Mouse (Mus musculus) adrenal gland, postnatal 10 days (tissue): ENCODE data around the gene Efhd1. TPM values are rescaled to one million over a fixed set of nuclear protein-coding genes. Genes with fewer than 3 reads are reported as not detected.

Source experiments
- DNase-seq: peaks from one replicate; pipeline ENCODE4 v3.0.0; 2021; ENCODE audit warnings: mixed read lengths
- long read RNA-seq, 2 experiments: library from polyadenylated mRNA; stranded (forward); transcript quantifications; one replicate each; pipeline ENCODE4 v2.0.0; 2021
- total RNA-seq, 2 experiments: library from RNA; stranded (reverse); gene quantifications; 2 replicates each; pipeline ENCODE4 v1.2.3; 2021

Efhd1 gene
- 100 to 1,000 TPM; 121 to 185 TPM for total RNA-seq
- long read RNA-seq, experiment 1, transcript Efhd1-201 (4 exons, 1,854 nt): major isoform, 90 of 179 reads
- long read RNA-seq, experiment 1, transcript Efhd1-202 (5 exons, 1,726 nt): minor isoform, 7 of 179 reads
- long read RNA-seq, experiment 1, partial matches to known transcripts: 0 of 179 reads
- long read RNA-seq, experiment 1, other reads (novel, unspliced or antisense): 82 of 179 reads
- long read RNA-seq, experiment 2, transcript Efhd1-201 (4 exons, 1,854 nt): major isoform, 54 of 72 reads
- long read RNA-seq, experiment 2, partial matches to known transcripts: 0 of 72 reads
- long read RNA-seq, experiment 2, other reads (novel, unspliced or antisense): 16 of 72 reads

GRCm38 (mm10) chr1:87264134-87265006 lies at the start of gene Efhd1:
Gene Efhd1 (plus strand): TSS chr1:87264363.
- DNase-seq: peak; percentile 90

DNA sequence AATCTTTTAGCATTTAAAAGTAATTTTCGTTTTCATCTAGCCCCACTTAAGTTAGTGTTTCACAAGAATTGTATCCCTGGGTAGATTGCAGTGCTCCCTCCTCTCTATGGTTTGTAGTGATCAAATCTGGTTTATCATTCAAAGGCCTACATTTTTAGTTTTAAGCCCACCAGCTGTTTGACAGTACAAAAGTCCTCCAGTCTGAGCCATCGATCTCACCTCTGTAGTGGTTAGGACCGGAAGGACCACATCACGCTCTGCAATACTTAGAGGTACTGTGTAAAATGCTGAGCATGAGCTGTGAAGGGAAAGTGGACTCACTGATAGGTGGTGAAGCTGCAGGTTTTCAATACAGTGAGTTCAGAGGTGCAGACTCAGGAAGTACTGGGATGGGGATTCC lies 49.4 kb upstream of the Efhd1 start:
- DNase-seq: no peak

- DNase-seq: no peak
Measured at GRCm38 (mm10) chr1:87217938-87218337, 46.2 kb upstream of the Efhd1 start.

DNA sequence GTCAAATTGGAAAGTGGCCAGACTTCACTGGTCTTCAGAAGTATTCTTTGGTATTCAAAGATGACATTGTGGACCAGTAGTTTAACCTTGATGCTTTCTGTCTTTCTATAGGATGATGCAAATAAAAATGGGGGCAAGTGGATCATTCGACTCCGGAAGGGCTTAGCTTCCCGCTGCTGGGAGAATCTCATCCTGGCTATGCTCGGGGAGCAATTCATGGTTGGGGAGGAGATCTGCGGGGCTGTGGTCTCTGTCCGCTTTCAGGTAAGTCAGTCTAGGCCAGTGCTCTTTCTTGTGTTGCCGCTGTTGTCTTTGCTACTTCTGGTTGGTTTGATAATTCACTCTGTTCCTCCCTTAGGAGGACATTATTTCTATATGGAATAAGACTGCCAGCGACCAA lies 38.4 kb upstream of the Efhd1 start:
- DNase-seq: no peak

DNA sequence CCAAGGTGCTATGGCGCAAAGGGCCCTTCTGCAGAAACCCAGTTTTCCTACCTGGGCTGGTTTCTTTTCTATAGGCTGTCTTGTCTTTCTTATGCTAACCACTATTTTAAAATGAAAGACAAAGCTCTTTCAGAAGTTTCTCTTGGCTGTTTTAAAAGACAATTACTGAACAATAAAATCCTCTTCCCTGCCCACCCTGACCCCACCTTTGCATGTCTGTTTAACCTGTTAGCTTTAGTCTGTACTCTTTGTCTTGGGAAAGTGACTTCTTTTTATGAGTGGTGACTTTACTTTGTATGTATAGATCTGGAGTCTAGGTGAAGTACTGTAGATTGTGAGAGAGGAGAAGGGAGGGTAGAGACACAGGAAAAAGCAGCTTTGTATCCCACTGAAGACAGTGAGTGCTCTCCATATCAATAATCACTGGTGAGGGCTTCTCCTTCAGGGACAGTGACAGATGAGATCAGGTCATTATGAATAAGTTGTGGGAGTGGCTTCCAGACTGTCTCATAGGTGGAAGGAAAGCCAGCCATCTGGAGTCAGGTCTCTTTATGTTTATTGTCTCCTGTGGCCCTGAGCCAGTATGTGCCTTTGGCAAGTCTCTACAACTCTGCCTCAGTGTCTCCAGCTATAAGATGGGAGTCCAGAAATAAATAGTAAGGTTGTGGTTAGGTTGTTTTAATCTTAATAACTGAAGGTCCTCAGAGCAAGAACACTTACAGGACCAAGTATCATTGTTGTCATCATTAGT lies 37.6 kb upstream of the Efhd1 start:
- DNase-seq: no peak

- no peak for DNase-seq
Measured at GRCm38 (mm10) chr1:87227160-87227550, 37.0 kb upstream of the Efhd1 start.

GRCm38 (mm10) chr1:87230606-87231005 lies 33.6 kb upstream of the Efhd1 start:
- no peak for DNase-seq

DNA sequence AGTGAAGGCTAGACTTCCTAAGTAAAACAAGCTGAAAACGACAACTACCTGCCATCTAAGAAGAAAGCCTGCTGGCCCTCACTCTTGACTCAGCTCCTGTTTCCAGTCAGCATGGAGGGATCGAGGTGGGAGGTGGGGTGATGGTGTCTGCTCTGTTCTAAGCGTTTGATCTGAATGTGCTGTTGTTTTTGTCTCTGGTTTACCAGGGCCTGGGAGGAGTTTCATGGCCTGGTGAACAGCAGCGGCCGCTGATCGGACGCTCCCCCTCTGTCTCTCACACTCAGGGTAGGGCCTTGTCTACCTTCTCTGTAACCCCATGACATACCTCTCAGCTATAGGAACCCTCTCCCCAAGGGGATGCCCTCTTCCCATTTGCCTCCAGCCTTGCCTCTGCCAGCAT lies 32.0 kb upstream of the Efhd1 start:
- no peak for DNase-seq

GRCm38 (mm10) chr1:87239056-87239455 lies 25.1 kb upstream of the Efhd1 start:
- DNase-seq: no peak

DNA sequence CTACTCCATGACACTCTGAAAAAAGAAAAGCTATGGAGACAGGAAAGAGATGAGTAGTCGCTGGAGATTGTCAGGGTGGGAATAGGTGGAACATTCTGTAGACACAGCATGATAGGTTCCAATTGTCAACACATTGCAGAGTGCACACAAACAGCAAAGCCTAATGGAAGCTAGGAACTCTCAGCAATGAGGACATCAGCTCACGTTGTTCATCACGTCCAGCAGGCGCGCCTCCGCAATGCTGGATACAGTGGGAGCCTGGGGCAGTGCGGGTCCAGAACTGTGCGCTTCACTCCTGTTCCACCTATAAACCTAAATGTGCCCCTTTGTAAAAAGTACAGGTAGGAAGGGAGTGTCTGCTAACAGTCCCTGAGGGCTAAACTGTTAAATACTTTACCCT lies 21.1 kb upstream of the Efhd1 start:
- no peak for DNase-seq

GRCm38 (mm10) chr1:87245430-87245829 lies 18.7 kb upstream of the Efhd1 start:
- DNase-seq: no peak

DNA sequence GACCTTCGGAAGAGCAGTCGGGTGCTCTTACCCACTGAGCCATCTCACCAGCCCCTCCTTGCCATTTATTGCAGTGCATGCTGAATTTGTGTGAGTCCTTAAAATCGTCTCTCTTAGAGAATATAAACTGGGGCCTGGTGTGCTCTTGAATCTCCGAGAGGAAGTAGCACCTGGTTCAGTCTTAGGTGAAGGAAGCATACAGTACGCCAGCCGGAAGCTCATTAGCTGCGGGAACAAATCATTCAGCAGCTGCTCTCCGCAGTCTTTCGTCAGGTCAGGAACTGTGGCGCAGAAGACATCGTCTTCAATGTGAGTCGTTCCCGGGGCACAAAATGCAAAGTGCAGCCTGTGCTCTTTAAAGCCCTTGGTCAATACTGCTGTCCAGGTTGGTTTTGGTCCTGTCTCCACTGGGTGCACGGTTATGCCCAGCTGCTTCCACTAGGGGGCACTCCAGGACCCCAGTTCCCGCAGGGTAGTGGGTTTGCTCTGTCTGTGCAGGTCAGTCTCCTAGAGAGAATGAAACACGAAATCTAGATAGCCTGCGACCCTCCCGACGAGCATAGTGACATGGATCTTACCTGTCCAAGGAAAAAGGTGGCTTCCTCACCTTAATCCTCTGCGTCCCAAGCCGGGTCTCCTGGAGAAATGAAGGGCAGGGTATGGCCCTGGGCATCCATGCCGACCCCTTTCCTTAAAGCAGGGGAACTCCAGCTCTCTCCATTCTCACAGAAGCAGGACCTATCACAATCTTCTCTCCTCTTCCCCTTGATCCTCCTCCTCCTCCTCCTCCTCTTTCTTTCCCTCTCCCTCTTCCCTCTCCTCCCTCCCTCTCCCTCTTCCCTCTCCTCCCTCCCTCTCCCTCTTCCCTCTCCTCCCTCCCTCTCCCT lies 18.0 kb upstream of the Efhd1 start:
- DNase-seq: peak; percentile 93

- no peak for DNase-seq
Measured at GRCm38 (mm10) chr1:87252040-87252609, 12.0 kb upstream of the Efhd1 start.

- no peak for DNase-seq
Measured at GRCm38 (mm10) chr1:87255173-87255572, 9.0 kb upstream of the Efhd1 start.

GRCm38 (mm10) chr1:87257691-87258090 lies 6.5 kb upstream of the Efhd1 start:
- DNase-seq: peak; percentile 65

GRCm38 (mm10) chr1:87258484-87258883 lies 5.7 kb upstream of the Efhd1 start:
- peak; percentile 70 for DNase-seq

- no peak for DNase-seq
Measured at GRCm38 (mm10) chr1:87259316-87259715, 4.8 kb upstream of the Efhd1 start.

DNA sequence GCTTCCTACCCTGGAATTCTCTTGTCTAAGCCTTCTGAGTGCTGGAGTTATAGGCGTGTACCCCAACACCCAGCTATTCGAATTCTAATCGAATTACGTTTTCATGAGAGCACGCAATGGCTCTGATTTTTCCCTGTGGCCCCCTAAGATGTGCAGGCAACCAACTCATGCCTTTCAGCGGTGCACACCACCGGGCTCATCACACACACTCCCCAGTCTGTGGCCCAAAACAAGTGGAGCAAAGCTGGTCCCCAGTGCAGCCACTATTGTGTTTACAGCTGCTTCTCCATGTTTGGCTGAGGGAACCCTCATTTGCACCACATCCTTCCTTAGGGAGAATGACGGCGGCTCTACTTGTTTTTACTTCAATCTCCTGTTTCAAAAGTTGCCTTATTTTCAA lies 906 bp upstream of the Efhd1 start:
- DNase-seq: no peak

GRCm38 (mm10) chr1:87263796-87264133 lies 398 bp upstream of the Efhd1 start:
- no peak for DNase-seq

- no peak for DNase-seq
Measured at GRCm38 (mm10) chr1:87265200-87265599, 1.0 kb downstream of the Efhd1 start.

DNA sequence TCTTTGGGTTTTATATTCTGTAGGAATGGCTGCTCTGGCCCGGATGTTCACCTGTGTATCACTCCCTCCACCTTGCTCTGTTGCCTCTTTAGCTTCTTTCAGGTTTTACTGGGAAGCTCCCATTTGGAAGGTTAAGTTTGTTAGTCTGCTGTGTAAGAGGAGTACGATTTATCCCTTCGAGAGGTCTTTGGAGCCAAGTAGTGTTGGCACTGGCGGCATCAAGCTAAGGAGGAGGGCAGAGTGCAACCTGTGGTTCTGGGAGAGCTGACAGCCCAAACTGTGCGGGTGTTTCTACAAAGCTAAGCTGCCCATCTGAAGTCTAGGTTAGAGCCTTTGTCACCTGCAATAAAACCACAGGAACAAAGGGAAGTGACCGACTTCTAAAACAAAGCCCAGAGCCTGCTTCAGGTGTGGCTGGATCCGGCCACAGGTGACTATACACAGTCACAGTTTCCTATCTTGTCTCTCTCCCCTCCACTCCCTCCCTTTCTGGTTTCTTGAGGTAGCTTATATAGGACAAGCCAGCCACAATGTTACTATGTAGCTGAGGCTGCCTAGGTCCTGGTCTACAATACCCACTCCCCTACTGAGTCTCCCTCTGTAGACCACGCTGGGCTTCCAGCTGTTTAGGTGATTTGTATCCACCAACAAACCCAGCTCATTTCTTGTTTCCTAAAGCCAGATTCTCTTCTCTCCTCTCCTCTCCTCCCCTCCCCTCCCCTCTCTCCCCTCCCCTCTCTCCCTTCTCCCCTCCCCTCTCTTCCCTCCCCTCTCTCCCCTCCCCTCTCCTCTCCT lies 2.3 kb downstream of the Efhd1 start:
- DNase-seq: no peak
